Mouse (Mus musculus) lung, postnatal 10 days (tissue): ENCODE results near the gene 2510009E07Rik.

Experiments used
- DNase-seq: peaks from one replicate; pipeline ENCODE4 v3.0.0; 2021

2510009E07Rik gene

DNA sequence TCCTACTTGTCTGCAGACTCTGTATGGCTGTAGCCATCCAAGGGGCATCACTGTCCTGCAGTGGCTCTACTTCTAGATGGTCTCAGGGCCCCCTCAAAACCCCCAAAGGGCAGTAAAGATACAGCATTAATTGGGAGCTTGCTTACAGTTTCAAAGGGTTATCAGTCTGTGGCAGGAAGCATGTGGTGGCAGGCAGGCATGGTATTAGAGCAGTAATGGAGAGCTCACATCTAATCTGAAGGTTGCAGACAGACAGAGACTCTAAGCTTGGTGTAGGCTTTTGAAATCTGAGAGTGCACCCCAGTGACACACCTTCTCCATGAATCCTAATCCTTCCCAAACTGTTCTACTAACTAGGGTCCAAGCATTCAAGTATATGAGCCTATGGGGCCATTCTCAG, 60.0 kb downstream of the 2510009E07Rik start:
- DNase-seq, result no peak

DNA sequence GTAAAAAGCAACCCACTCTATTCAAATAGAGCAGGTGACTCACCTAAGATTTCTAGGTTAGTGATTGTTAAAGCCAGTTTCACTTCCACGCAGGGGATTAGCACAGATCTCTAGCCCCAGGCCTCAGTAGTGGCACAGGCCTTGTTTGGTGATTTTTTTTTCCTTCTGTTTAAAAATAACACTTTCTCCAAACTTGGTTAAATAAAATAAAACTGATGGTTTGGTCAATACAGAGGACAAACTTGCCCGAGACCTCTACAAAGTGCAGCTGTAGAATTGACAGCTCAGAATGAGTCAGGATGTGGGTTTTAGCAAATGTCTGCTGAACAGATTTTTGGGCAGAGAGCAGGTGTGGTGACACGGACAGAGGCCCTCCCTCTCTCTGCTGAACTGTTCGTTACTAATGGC, 62.6 kb downstream of the 2510009E07Rik start:
- DNase-seq, result no peak

DNA sequence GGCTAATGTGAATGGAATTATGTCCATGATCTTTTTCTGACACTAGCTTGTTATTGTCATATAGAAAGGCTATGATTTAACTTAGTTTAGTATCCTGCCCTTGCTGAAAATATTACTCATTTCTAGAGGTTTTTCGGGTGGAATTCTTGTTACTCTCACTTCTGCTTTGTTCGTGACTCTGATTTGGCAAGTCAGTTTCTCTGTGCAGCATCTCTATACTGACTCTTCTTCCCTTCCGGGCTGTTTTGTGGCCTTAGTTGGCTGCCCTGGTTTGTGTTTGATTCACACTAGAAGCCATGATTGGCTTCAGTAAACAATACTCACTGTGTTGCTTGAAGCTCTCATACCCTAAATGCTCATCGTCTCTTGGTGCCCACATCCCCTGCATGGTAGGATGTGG, 63.9 kb downstream of the 2510009E07Rik start:
- no peak for DNase-seq

DNA sequence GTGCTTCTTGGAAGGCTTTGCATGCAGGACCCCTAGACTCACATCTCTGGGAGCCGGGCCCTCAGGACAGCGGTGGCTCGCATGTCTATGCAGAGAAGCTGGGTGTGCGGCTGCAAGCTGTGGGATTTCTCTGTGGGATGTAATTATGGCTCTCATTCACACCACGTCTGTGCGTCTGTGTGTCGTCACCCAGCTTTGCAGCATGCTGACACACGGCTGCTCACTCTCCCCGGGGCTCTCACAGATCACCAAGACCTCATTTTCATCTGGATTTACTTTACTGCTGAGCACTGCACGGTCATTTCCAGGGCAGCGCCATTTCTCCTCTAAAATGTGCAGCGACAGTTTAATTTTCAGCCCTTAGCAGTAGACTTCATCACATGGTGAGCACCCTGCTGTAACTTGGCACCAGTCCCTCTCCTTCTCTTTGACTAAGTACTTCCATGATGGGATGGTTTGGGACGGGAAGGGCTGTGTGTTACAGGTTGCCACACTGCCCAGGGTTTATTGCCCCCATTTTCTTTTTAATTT, 66.3 kb downstream of the 2510009E07Rik start:
- no peak for DNase-seq

DNA sequence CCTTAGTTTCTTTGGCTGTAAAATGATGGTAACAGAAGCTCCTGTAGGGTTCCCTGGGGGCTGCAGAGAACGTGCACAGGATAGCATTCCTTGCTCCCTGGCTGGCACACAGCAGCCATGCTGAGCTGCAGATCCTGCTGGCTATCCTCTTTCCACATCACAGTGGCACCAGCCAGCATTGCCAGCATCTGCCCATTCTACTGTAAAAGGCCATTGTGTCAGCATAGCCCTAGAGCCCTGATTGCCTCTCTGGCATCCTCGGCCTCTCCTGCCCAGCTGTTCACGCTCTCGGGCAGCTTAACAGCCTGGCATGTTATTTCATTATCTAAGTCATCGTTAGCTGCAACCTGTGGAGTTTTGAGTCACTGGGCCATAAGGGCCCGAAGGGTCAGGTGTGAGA, 67.2 kb downstream of the 2510009E07Rik start:
- no peak for DNase-seq

DNA sequence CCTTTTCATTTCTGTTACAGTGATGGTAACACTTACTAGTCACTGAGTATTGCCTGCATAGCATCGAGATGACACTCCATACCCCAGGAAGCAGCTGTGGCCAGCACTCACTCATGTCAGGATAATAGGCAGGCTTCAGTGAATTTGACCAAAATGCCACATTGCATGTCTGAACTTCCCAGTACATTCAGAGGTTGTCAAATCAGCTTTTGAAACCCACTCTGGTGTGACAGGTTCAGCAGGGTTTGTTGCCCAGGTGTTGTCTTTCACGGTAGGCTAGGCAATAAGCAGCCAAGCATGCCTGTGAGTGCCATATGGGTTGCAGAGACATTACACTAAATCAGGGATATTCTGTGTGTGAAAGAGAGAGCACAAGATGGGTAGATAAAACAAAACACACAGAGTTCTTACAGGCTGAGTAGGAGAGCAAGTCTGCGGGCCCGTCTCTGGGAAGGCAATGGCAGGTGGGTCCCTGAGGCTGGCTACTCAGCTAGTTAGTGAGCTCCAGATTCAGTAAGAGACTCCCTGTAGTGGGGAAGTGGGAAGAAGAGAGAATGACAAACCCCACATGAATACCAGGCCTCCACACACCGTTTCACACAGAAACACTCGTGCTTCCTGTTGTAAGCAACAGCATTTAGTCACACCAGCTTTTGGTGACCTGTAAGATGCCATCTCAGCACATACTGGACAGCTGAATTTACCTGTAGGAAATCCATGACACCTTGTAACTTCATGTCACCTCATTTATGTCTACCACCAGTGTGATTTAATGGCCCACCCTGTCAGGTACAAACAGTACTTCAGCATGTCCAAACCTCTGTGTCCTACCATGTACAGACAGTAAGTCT, 68.5 kb downstream of the 2510009E07Rik start:
- no peak for DNase-seq

DNA sequence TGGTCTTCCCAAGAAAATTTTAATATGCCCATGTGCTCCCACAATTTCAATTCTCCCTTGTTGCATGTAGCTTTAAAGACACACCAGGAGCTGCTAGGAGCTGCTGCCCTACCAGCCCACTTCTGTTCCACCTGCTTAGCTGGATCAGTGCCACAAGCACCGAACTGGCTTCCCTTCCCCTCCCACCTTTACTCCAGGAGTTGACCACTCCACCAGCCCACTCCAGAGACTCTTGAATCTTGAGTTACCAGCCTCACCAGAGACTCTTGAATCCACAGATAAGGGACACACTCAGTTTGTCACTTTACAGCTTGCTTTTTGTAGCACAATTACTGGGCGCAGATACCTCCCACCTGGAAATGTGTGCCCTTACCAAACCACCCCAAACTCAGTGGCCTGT, 73.8 kb downstream of the 2510009E07Rik start:
- peak; percentile 31 for DNase-seq

DNA sequence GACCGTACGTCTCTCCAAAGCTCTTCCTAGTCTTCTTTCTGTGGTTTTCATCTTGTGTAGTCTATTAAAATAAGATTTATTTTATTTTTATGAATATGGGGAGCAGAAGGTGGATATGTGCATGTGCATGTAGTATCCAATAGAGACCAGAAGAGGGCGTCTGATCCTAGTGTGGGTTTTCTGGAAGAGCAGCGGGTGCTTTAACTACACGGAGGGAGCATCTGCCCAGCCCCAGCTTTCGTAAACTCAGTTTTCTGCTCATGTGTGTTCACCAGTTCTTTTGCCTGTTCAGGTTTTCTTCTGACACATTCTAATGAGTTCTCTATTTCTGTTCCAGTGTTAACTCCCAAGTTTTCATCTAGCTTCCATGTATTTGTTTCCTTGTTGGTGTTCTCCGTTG, 78.7 kb downstream of the 2510009E07Rik start:
- peak; percentile 75 for DNase-seq

DNA sequence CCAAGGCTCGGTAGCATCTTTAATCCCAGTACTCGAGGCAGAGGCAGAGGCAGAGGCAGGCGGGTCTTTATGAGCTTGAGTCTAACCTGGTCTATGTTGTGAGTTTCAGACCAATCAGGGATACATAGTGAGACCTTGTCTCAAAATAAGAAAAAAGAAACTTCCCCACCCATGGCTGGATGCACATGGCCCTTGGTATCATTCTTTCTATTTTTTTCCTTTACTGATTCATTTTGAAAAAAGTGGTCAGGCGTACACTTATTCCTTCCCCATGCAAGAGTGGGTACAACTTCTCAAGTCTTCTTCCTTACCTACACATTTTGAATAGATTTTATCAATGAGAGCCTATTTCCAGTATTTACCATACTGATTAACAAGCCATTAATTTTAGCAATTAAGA, 84.0 kb downstream of the 2510009E07Rik start:
- DNase-seq, result no peak

DNA sequence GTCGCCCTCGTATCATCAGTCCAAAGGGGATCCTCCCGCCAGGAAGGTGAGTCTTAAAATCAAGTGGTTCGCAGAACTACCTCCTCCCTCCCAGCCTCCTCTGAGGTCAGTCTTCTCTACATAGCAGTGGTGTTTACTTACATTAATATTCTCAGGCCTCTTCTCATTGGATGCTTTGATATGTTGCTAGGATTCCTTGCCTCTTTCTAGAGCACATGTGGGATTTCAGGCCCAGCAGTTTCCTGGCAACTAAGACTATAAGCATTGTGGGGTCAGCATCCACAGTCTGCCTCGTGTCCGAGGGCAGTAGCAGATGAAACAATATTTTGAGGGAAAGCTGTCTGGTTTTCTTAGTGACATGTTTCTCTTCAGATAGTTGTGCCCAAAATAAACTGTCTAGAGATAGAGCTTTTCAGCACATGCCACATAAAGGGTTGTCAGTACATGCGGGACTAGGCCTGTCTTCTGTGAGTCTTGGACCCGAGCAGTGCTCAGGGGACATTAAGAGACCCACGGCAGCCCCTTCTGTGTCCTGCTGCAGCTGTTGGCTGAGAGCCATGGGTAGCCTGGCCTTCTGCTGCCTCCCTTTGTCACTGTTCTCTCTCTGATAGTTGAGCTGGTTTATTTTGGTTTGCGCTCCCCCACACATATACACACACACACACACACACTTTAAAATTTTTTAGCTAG, 86.1 kb downstream of the 2510009E07Rik start:
- peak; percentile 36 for DNase-seq

DNA sequence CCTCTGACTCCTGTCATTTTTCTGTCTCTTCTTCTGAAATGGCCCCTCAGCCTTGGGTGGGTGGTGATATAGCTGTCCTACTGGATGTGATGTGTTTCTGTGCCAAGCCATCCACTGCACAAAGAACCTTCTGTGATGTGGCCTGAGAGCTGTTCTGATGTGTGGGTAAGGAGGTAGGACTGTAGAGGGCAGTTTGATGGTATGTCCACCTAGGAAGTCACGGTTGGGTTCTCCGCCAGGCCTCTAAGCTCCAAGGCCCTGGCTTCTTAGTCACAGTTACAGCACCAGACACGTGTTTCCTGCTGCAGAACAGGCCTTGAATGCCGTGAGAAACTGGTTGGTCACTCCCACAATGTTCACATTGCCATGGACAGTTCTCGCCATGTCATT, 86.8 kb downstream of the 2510009E07Rik start:
- DNase-seq, result no peak

DNA sequence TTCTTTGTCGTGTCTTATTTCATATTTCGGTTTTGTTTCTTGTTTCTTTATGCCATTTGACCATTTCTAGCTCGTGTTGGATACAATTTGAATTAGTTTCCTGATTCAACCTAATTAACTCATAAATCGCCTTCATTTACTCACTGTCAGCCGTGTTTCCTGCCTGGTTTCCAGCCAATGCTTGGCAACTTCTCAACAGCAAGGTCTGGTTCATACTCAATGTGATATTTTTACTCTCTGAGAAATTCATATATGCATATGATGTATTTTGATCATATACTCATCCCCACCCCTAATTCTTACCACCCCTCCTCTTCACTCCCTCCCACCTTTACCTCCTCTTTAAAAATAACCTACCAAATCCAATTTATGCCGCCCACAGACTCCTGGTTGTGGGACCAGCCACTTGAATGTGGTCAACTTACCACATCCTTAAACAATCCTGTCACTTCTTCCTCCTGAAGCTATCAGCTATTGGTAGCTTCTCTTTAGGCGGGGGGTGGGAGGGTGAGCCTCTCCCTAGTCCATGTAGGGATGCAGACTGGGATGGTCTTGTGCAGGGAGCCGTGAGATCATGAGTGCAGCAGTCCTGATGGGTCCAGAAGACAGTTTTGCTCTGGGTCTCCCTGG, 87.3 kb downstream of the 2510009E07Rik start:
- DNase-seq, result peak; percentile 25

DNA sequence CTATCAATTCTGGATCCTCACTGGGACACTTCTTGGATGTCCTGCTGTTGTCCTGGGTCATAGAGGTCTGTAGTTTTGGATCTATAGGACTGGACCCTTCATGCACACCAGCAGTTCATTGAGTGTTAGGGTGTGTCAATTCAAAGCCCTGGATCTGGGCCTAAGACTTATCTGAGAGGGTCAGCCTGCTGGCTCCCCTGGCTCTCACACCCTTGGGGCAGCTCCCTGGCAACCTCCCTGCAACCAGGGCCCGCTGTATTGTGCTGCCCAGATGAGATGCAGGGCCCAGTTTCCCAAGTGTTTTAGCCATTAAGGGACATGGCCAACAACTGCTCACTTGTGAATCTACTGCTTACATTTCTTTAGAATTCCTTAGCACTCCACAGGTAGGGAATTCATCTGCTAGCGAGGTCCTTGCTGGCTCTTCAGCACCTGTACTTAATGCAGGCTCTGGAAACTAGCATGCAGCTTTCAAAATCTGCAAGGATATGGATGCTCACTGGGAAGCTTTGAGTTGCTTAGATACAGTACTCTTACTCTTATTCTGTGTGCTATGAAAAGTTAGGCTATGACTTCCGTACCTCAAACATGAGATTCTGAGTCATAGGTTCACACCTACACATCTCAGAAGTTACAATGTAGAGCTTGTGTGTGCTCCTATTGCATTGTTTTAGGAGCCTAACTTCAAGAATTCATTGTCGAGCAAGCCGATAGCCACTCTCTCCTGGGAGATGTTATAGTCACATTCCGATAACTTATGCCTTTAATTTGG, 88.0 kb downstream of the 2510009E07Rik start:
- no peak for DNase-seq

DNA sequence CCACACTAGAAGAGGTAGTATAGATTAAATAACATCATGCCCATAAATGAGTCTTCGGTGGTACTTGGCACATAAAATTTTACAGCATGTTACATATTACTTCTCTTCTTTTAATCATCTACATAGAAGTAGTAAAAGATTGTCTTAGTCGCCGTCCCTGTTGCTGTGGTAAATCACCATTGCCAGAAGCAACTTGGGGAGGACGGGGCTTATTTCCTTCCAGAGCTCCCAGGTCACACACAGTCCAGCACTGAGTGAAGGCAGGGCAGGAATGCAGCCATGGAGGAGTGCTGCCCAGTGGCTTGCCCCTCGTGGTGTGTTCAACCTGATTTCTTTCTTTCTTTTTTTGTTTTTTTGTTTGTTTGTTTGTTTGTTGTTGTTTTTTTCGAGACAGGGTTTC, 90.1 kb downstream of the 2510009E07Rik start:
- no peak for DNase-seq
